Mouse (Mus musculus) forebrain, embryonic 12.5 days (tissue): Measurements from ENCODE around the gene Csnk2b. TPM values are rescaled to one million over a fixed set of nuclear protein-coding genes. Genes with fewer than 3 reads are reported as not detected.

Experiments
- ATAC-seq: fragments of 200-750 bp; cut with Nextera tagmentation; 2 replicates; pipeline ENCODE4 v1.8.0; 2017; ENCODE audit warnings: moderate TSS enrichment; ENCODE audit not compliant: low FRiP score
- H3K27ac ChIP-seq: fragments of 300-500 bp; sonication (generic); 2 replicates; pipeline ENCODE4 v1.5.1; 2016; ENCODE audit warnings: mild to moderate bottlenecking
- H3K27me3 ChIP-seq: fragments of 300-500 bp; sonication (generic); 2 replicates; pipeline ENCODE4 v1.6.1; 2016; ENCODE audit warnings: mild to moderate bottlenecking
- H3K36me3 ChIP-seq: fragments of 300-500 bp; sonication (generic); replicated peaks from 2 replicates; pipeline ENCODE4 v1.6.1; 2016; ENCODE audit warnings: mild to moderate bottlenecking
- H3K4me1 ChIP-seq: fragments of 300-500 bp; sonication (generic); 2 replicates; pipeline ENCODE4 v1.6.1; 2016
- H3K4me2 ChIP-seq: fragments of 300-500 bp; sonication (generic); 2 replicates; pipeline ENCODE4 v1.6.1; 2016; ENCODE audit warnings: mild to moderate bottlenecking, moderate library complexity
- H3K4me3 ChIP-seq: fragments of 300-500 bp; sonication (generic); replicated peaks from 2 replicates; pipeline ENCODE4 v1.5.1; 2016; ENCODE audit warnings: mild to moderate bottlenecking
- H3K9ac ChIP-seq: fragments of 300-500 bp; sonication (generic); 2 replicates; pipeline ENCODE4 v1.6.1; 2016; ENCODE audit warnings: mild to moderate bottlenecking
- H3K9me3 ChIP-seq: fragments of 300-500 bp; sonication (generic); 2 replicates; pipeline ENCODE4 v1.6.1; 2016
- WGBS: fragments of 180-500 bp; shearing (Covaris S2); methylation state at CpG from one replicate; pipeline ENCODE4 v1.1.7; 2016; 5-methylcytosine and 5-hydroxymethylcytosine counted together
- polyA plus RNA-seq: library from polyadenylated mRNA; unstranded; fragments of >200 nt; fragmentation: Nextera tagmentation; extraction: Ambion mirVana; gene quantifications from 2 replicates; pipeline ENCODE4 v1.2.1, GENCODE M21; 2016

The Csnk2b gene
- polyA plus RNA-seq, 1 experiment from 2014 or later: 284 TPM

- Histone ChIP-seq H3K9me3 (no peaks in the 10 kb centered on the region), H3K4me3 (no peak overlapping the region), H3K27me3 (no peaks in the 10 kb centered on the region; the same call in 1 of the 2 replicates), H3K36me3 (peaks cover 25% of the 10 kb centered on the region), H3K27ac (no peak overlapping the region), H3K9ac (0 out of 2 replicates have a peak overlapping the region, but pooled peaks have one; percentile 29), H3K4me2 (no peak overlapping the region; the same call in 1 of the 2 replicates), H3K4me1 (peaks cover 8% of the 10 kb centered on the region; the same call in 1 of the 2 replicates)
- ATAC-seq: no peak
- WGBS: 60% methylated on average over 3 of the region's 3 CpGs
These were observed 15.3 kb downstream of the Csnk2b start for GRCm38 (mm10) chr17:35106522-35106921.

- no peaks in the 10 kb centered on the region for H3K9me3 ChIP-seq
- H3K9ac ChIP-seq: peak overlapping the region; percentile 29; the same call in 1 of the 2 replicates
- ATAC-seq: peak; percentile 51
- no peak overlapping the region; the same call in 1 of the 2 replicates for H3K4me3 ChIP-seq
- H3K36me3 ChIP-seq: peaks cover 31% of the 10 kb centered on the region
- peaks cover 8% of the 10 kb centered on the region; the same call in 1 of the 2 replicates for H3K4me1 ChIP-seq
- H3K27ac ChIP-seq: no peak overlapping the region
- WGBS: 23% methylated on average over 13 of the region's 13 CpGs
- H3K4me2 ChIP-seq: peak overlapping the region; percentile 42
- no peaks in the 10 kb centered on the region for H3K27me3 ChIP-seq
These were observed 16.0 kb downstream of the Csnk2b start for GRCm38 (mm10) chr17:35105740-35106389.

GRCm38 (mm10) chr17:35104754-35105153, 17.1 kb downstream of the Csnk2b start:
- H3K9me3 ChIP-seq: no peaks in the 10 kb centered on the region
- no peak overlapping the region for H3K27ac ChIP-seq
- H3K4me2 ChIP-seq: no peak overlapping the region
- H3K4me1 ChIP-seq: peaks cover 8% of the 10 kb centered on the region; the same call in 1 of the 2 replicates
- H3K27me3 ChIP-seq: no peaks in the 10 kb centered on the region
- H3K9ac ChIP-seq: no peak overlapping the region
- 84% methylated on average over 6 of the region's 6 CpGs for WGBS
- ATAC-seq: no peak
- no peak overlapping the region for H3K4me3 ChIP-seq
- H3K36me3 ChIP-seq: peaks cover 42% of the 10 kb centered on the region

- no peak for ATAC-seq
- Histone ChIP-seq H3K27ac (no peak overlapping the region), H3K4me3 (no peak overlapping the region), H3K9ac (no peak overlapping the region), H3K9me3 (no peaks in the 10 kb centered on the region), H3K4me1 (peaks cover 8% of the 10 kb centered on the region; the same call in 1 of the 2 replicates), H3K36me3 (peaks cover 49% of the 10 kb centered on the region), H3K4me2 (no peak overlapping the region), H3K27me3 (no peaks in the 10 kb centered on the region)
- 91% methylated on average over 7 of the region's 7 CpGs for WGBS
These were observed 17.8 kb downstream of the Csnk2b start for GRCm38 (mm10) chr17:35104079-35104478.

- Histone ChIP-seq H3K4me2 (no peak overlapping the region), H3K27me3 (no peaks in the 10 kb centered on the region), H3K36me3 (peaks cover 57% of the 10 kb centered on the region), H3K9me3 (no peaks in the 10 kb centered on the region), H3K27ac (no peak overlapping the region), H3K9ac (no peak overlapping the region), H3K4me1 (peaks cover 8% of the 10 kb centered on the region; the same call in 1 of the 2 replicates), H3K4me3 (no peak overlapping the region)
- ATAC-seq: no peak
- 79% methylated on average over 6 of the region's 6 CpGs for WGBS
These were observed 18.6 kb downstream of the Csnk2b start for GRCm38 (mm10) chr17:35103221-35103690.

GRCm38 (mm10) chr17:35102299-35102698, 19.6 kb downstream of the Csnk2b start:
- Histone ChIP-seq H3K9ac (no peak overlapping the region), H3K27ac (no peak overlapping the region), H3K36me3 (peaks cover 67% of the 10 kb centered on the region), H3K4me2 (no peak overlapping the region), H3K27me3 (no peaks in the 10 kb centered on the region), H3K9me3 (no peaks in the 10 kb centered on the region), H3K4me1 (peaks cover 8% of the 10 kb centered on the region; the same call in 1 of the 2 replicates), H3K4me3 (no peak overlapping the region)
- ATAC-seq: no peak
- 81% methylated on average over 8 of the region's 8 CpGs for WGBS

- H3K4me3 ChIP-seq: no peak overlapping the region
- peaks cover 6% of the 10 kb centered on the region; the same call in 1 of the 2 replicates for H3K4me1 ChIP-seq
- no peaks in the 10 kb centered on the region for H3K27me3 ChIP-seq
- no peak overlapping the region for H3K9ac ChIP-seq
- H3K27ac ChIP-seq: no peak overlapping the region
- 95% methylated on average over 11 of the region's 11 CpGs for WGBS
- H3K36me3 ChIP-seq: peaks cover 78% of the 10 kb centered on the region
- no peaks in the 10 kb centered on the region for H3K9me3 ChIP-seq
- no peak overlapping the region for H3K4me2 ChIP-seq
- no peak for ATAC-seq
These were observed 20.7 kb downstream of the Csnk2b start for GRCm38 (mm10) chr17:35101161-35101560.

- H3K36me3 ChIP-seq: peaks cover 85% of the 10 kb centered on the region
- no peak overlapping the region for H3K4me3 ChIP-seq
- WGBS: 75% methylated on average over 10 of the region's 10 CpGs
These were observed 21.6 kb downstream of the Csnk2b start for GRCm38 (mm10) chr17:35100196-35100765.

GRCm38 (mm10) chr17:35097164-35097655, 24.6 kb downstream of the Csnk2b start:
- H3K36me3 ChIP-seq: peaks cover 94% of the 10 kb centered on the region
- no peaks in the 10 kb centered on the region for H3K27me3 ChIP-seq
- no peak overlapping the region for H3K4me3 ChIP-seq
- no peak overlapping the region for H3K9ac ChIP-seq
- no peak overlapping the region for H3K4me2 ChIP-seq
- WGBS: 77% methylated on average over 12 of the region's 12 CpGs
- ATAC-seq: no peak
- H3K9me3 ChIP-seq: no peaks in the 10 kb centered on the region
- H3K27ac ChIP-seq: no peak overlapping the region
- H3K4me1 ChIP-seq: no peaks in the 10 kb centered on the region

More at GRCm38 (mm10) chr17:35100196-35100765, 21.6 kb downstream of the Csnk2b start:
- Histone ChIP-seq H3K9ac (no peak overlapping the region), H3K4me1 (no peaks in the 10 kb centered on the region), H3K27ac (no peak overlapping the region), H3K27me3 (no peaks in the 10 kb centered on the region), H3K4me2 (no peak overlapping the region), H3K9me3 (no peaks in the 10 kb centered on the region)
- no peak for ATAC-seq

- Histone ChIP-seq H3K27me3 (no peaks in the 10 kb centered on the region), H3K4me3 (no peak overlapping the region), H3K36me3 (peaks cover 94% of the 10 kb centered on the region), H3K9me3 (no peaks in the 10 kb centered on the region), H3K27ac (no peak overlapping the region), H3K4me2 (no peak overlapping the region), H3K4me1 (no peaks in the 10 kb centered on the region), H3K9ac (no peak overlapping the region)
- 79% methylated on average over 12 of the region's 12 CpGs for whole genome bisulfite sequencing
- no peak for ATAC-seq
These were observed 25.3 kb downstream of the Csnk2b start for GRCm38 (mm10) chr17:35096597-35096996.

GRCm38 (mm10) chr17:35094475-35095365, 27.1 kb downstream of the Csnk2b start:
- peaks cover 12% of the 10 kb centered on the region for H3K4me1 ChIP-seq
- H3K27ac ChIP-seq: no peak overlapping the region
- no peaks in the 10 kb centered on the region for H3K27me3 ChIP-seq
- 94% methylated on average over 15 of the region's 15 CpGs for WGBS
- ATAC-seq: no peak
- no peaks in the 10 kb centered on the region for H3K9me3 ChIP-seq
- H3K9ac ChIP-seq: no peak overlapping the region
- H3K4me2 ChIP-seq: no peak overlapping the region
- peaks cover 77% of the 10 kb centered on the region for H3K36me3 ChIP-seq
- H3K4me3 ChIP-seq: no peak overlapping the region
